Mouse (Mus musculus): Measurements from ENCODE around the gene Wars2.
A peak's percentile ranks its signal among the peaks of the same experiment; 100 is the strongest.

Gene Wars2

GRCm38 (mm10) chr3:99193576-99193975, 52.7 kb downstream of the Wars2 start:
- no peak for DNase-seq

GRCm38 (mm10) chr3:99203331-99203730, 62.5 kb downstream of the Wars2 start:
- DNase-seq: no peak

- DNase-seq: no peak
These were observed 67.5 kb downstream of the Wars2 start for GRCm38 (mm10) chr3:99208416-99208815.

- no peak for DNase-seq
These were observed 70.3 kb downstream of the Wars2 start for GRCm38 (mm10) chr3:99211105-99211698.

GRCm38 (mm10) chr3:99227807-99228206, 86.9 kb downstream of the Wars2 start:
- no peak for DNase-seq

- peak; percentile 56 to 62 for DNase-seq
These were observed 92.8 kb downstream of the Wars2 start for GRCm38 (mm10) chr3:99233393-99234318.

- DNase-seq: no peak
These were observed 93.5 kb downstream of the Wars2 start for GRCm38 (mm10) chr3:99234319-99234869.

- DNase-seq: no peak
These were observed 94.4 kb downstream of the Wars2 start for GRCm38 (mm10) chr3:99235116-99235803.

GRCm38 (mm10) chr3:99235804-99236755, 95.2 kb downstream of the Wars2 start:
- DNase-seq: no peak

- no peak for DNase-seq
These were observed 97.8 kb downstream of the Wars2 start for GRCm38 (mm10) chr3:99238691-99239090.

- DNase-seq: no peak
These were observed 98.6 kb downstream of the Wars2 start for GRCm38 (mm10) chr3:99239301-99240045.

- no peak for DNase-seq
These were observed 99.4 kb downstream of the Wars2 start, which contains the start of gene Tbx15 for GRCm38 (mm10) chr3:99240213-99240720. TSS of gene Tbx15 (plus strand) at chr3:99240381.

GRCm38 (mm10) chr3:99240811-99241738, 100.2 kb downstream of the Wars2 start:
- DNase-seq: no peak

GRCm38 (mm10) chr3:99242481-99242880, 101.6 kb downstream of the Wars2 start:
- DNase-seq: no peak

- no peak for DNase-seq
These were observed 104.5 kb downstream of the Wars2 start for GRCm38 (mm10) chr3:99245341-99245740.

- DNase-seq: no peak
These were observed 105.8 kb downstream of the Wars2 start for GRCm38 (mm10) chr3:99246629-99247028.

- DNase-seq: no peak
These were observed 106.7 kb downstream of the Wars2 start for GRCm38 (mm10) chr3:99247586-99247985.

- DNase-seq: no peak
These were observed 107.3 kb downstream of the Wars2 start for GRCm38 (mm10) chr3:99247996-99248801.
